Mouse (Mus musculus): Measurements from ENCODE around the gene Ccdc62. TPM values are rescaled to one million over a fixed set of nuclear protein-coding genes. Genes with fewer than 3 reads are reported as not detected.

Gene Ccdc62
- polyA plus RNA-seq, 1 experiment from 2014 or later: 5.0 TPM

DNA sequence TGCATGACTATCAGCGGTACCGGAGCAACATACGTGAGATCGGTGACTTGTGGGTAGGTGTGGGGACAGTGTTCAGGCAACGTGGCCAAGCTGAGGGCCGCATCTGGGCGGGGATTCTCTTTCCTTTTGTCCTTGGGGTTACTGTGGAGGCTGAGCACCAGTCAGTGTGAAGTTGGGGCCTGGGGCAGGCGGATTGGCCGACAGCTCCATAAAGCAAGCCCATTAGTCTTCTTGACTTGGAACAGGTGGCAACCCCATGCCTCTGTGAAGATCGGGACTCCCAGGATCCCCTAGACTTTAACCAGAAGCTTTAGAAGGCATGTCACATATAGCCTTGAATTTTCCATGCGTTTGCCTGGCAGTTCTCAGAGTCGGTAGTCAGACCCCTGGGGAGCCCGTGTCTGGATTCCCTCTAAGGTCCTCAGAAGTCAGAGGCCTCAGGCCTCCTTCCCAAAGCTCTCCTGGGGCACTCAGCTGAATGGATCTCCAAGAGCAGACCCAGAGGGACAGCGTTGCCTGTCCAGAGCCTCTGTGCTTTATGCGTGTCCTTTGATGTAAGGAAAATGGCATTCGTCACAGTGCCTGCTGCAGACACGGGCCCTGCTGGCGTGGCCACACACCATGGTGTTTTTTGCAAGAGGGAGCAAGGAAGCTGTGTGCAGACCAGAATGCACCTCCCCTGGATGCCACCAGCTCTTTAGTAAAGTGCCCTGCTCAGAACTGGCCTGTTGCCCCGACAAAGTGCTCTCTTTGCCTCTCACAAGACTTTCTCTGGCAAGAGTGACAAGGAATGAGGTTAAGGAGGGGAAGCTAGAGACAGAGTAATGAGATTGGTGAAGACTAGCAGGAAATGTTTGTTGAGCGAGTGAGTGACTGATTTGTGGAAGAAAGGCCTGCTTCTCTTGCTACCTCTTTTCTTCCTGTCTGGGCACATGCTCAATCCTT is 59.7 kb downstream of the Ccdc62 start:
- peak overlapping the region; percentile 50; the same call in 1 of the 2 replicates for H3K27ac ChIP-seq (ENCODE audit: low read depth, low read length)
- 0 out of 2 replicates have a peak, but pooled peaks cover 2% of the 10 kb centered on the region for H3K27me3 ChIP-seq (ENCODE audit: control insufficient read depth, insufficient read depth, low read length)
- H3K9ac ChIP-seq (ENCODE audit: low read length): no peak overlapping the region
- ATAC-seq (ENCODE audit: insufficient read depth, low FRiP score, low TSS enrichment): peak; percentile 77
- no peak overlapping the region for H3K4me2 ChIP-seq (ENCODE audit: low read depth)
- peak; percentile 70 for DNase-seq (ENCODE audit: low spot score)
- no peaks in the 10 kb centered on the region for H3K36me3 ChIP-seq (ENCODE audit: control insufficient read depth, insufficient read depth, low read length)
- WGBS: 38% methylated on average over 20 of the region's 20 CpGs
- H3K9me3 ChIP-seq (ENCODE audit: control insufficient read depth, low read length): no peaks in the 10 kb centered on the region
- H3K4me1 ChIP-seq (ENCODE audit: control insufficient read depth, insufficient read depth, low read length): peaks cover 22% of the 10 kb centered on the region
- H3K4me3 ChIP-seq (ENCODE audit: low read depth, low read length): no peak overlapping the region

- H3K9me3 ChIP-seq (ENCODE audit: control insufficient read depth, low read length): no peaks in the 10 kb centered on the region
- H3K4me3 ChIP-seq (ENCODE audit: low read depth, low read length): no peak overlapping the region
- no peak overlapping the region for H3K4me2 ChIP-seq (ENCODE audit: low read depth)
- H3K27me3 ChIP-seq (ENCODE audit: control insufficient read depth, insufficient read depth, low read length): 0 out of 2 replicates have a peak, but pooled peaks cover 2% of the 10 kb centered on the region
- ATAC-seq (ENCODE audit: insufficient read depth, low FRiP score, low TSS enrichment) (no peak), DNase-seq (ENCODE audit: low spot score) (no peak)
- no peaks in the 10 kb centered on the region for H3K36me3 ChIP-seq (ENCODE audit: control insufficient read depth, insufficient read depth, low read length)
- H3K4me1 ChIP-seq (ENCODE audit: control insufficient read depth, insufficient read depth, low read length): peaks cover 22% of the 10 kb centered on the region
- no peak overlapping the region for H3K27ac ChIP-seq (ENCODE audit: low read depth, low read length)
- 82% methylated on average over 6 of the region's 6 CpGs for WGBS
- H3K9ac ChIP-seq (ENCODE audit: low read length): no peak overlapping the region
Observed at GRCm38 (mm10) chr5:123991321-123991720, 60.8 kb downstream of the Ccdc62 start.

DNA sequence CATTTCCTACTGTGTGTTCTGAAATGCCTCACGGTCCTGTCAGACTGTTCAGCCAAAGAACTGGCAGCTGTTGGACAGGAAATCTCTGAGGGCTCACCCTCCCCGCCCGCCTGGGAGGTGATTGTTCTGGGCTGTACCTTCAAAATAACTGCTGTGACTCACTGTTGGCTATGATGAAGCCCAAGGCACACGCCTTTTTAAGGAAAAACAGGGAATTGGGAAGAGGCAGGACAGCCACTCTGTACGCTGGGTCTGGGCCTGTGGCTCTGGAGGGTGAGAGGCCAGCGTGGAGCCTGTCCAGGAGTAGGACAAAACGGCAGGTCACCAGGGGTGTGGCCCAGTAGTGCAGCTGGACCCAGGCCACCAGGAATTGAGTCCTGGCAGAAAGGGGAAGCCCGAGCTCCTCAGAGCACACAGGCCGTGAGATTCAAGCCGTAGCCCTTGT is 61.7 kb downstream of the Ccdc62 start:
- H3K36me3 ChIP-seq (ENCODE audit: control insufficient read depth, insufficient read depth, low read length): no peaks in the 10 kb centered on the region
- no peak overlapping the region for H3K4me2 ChIP-seq (ENCODE audit: low read depth)
- H3K9ac ChIP-seq (ENCODE audit: low read length): no peak overlapping the region
- H3K4me3 ChIP-seq (ENCODE audit: low read depth, low read length): no peak overlapping the region
- DNase-seq (ENCODE audit: low spot score) (no peak), ATAC-seq (ENCODE audit: insufficient read depth, low FRiP score, low TSS enrichment) (no peak)
- WGBS: 79% methylated on average over 10 of the region's 10 CpGs
- H3K9me3 ChIP-seq (ENCODE audit: control insufficient read depth, low read length): no peaks in the 10 kb centered on the region
- peaks cover 22% of the 10 kb centered on the region for H3K4me1 ChIP-seq (ENCODE audit: control insufficient read depth, insufficient read depth, low read length)
- 0 out of 2 replicates have a peak, but pooled peaks cover 2% of the 10 kb centered on the region for H3K27me3 ChIP-seq (ENCODE audit: control insufficient read depth, insufficient read depth, low read length)
- no peak overlapping the region for H3K27ac ChIP-seq (ENCODE audit: low read depth, low read length)

- Histone ChIP-seq H3K9ac (ENCODE audit: low read length) (no peak overlapping the region), H3K27me3 (ENCODE audit: control insufficient read depth, insufficient read depth, low read length) (0 out of 2 replicates have a peak, but pooled peaks cover 2% of the 10 kb centered on the region), H3K4me2 (ENCODE audit: low read depth) (no peak overlapping the region), H3K27ac (ENCODE audit: low read depth, low read length) (no peak overlapping the region), H3K36me3 (ENCODE audit: control insufficient read depth, insufficient read depth, low read length) (no peaks in the 10 kb centered on the region), H3K4me3 (ENCODE audit: low read depth, low read length) (no peak overlapping the region), H3K9me3 (ENCODE audit: control insufficient read depth, low read length) (no peaks in the 10 kb centered on the region), H3K4me1 (ENCODE audit: control insufficient read depth, insufficient read depth, low read length) (peaks cover 22% of the 10 kb centered on the region)
- ATAC-seq (ENCODE audit: insufficient read depth, low FRiP score, low TSS enrichment): no peak
- DNase-seq (ENCODE audit: low spot score): peak; percentile 81
- WGBS: 36% methylated on average over 5 of the region's 5 CpGs
Observed at GRCm38 (mm10) chr5:123992794-123993193, 62.3 kb downstream of the Ccdc62 start.

- H3K4me3 ChIP-seq (ENCODE audit: low read depth, low read length): no peak overlapping the region
- 70% methylated on average over 7 of the region's 7 CpGs for WGBS
- DNase-seq (ENCODE audit: low spot score) (no peak), ATAC-seq (ENCODE audit: insufficient read depth, low FRiP score, low TSS enrichment) (no peak)
- 0 out of 2 replicates have a peak, but pooled peaks cover 2% of the 10 kb centered on the region for H3K27me3 ChIP-seq (ENCODE audit: control insufficient read depth, insufficient read depth, low read length)
- no peak overlapping the region for H3K4me2 ChIP-seq (ENCODE audit: low read depth)
- no peaks in the 10 kb centered on the region for H3K9me3 ChIP-seq (ENCODE audit: control insufficient read depth, low read length)
- no peak overlapping the region for H3K27ac ChIP-seq (ENCODE audit: low read depth, low read length)
- peaks cover 22% of the 10 kb centered on the region for H3K4me1 ChIP-seq (ENCODE audit: control insufficient read depth, insufficient read depth, low read length)
- no peaks in the 10 kb centered on the region for H3K36me3 ChIP-seq (ENCODE audit: control insufficient read depth, insufficient read depth, low read length)
- H3K9ac ChIP-seq (ENCODE audit: low read length): no peak overlapping the region
Observed at GRCm38 (mm10) chr5:123993263-123994036, 63.0 kb downstream of the Ccdc62 start.

- 94% methylated on average over 7 of the region's 7 CpGs for WGBS
- Histone ChIP-seq H3K4me2 (ENCODE audit: low read depth) (no peak overlapping the region), H3K9me3 (ENCODE audit: control insufficient read depth, low read length) (no peaks in the 10 kb centered on the region), H3K27ac (ENCODE audit: low read depth, low read length) (no peak overlapping the region), H3K36me3 (ENCODE audit: control insufficient read depth, insufficient read depth, low read length) (no peaks in the 10 kb centered on the region), H3K4me1 (ENCODE audit: control insufficient read depth, insufficient read depth, low read length) (peaks cover 18% of the 10 kb centered on the region), H3K9ac (ENCODE audit: low read length) (no peak overlapping the region), H3K4me3 (ENCODE audit: low read depth, low read length) (no peak overlapping the region), H3K27me3 (ENCODE audit: control insufficient read depth, insufficient read depth, low read length) (0 out of 2 replicates have a peak, but pooled peaks cover 2% of the 10 kb centered on the region)
- DNase-seq (ENCODE audit: low spot score): no peak
- ATAC-seq (ENCODE audit: insufficient read depth, low FRiP score, low TSS enrichment): no peak
Observed at GRCm38 (mm10) chr5:123994468-123994867, 64.0 kb downstream of the Ccdc62 start.

DNA sequence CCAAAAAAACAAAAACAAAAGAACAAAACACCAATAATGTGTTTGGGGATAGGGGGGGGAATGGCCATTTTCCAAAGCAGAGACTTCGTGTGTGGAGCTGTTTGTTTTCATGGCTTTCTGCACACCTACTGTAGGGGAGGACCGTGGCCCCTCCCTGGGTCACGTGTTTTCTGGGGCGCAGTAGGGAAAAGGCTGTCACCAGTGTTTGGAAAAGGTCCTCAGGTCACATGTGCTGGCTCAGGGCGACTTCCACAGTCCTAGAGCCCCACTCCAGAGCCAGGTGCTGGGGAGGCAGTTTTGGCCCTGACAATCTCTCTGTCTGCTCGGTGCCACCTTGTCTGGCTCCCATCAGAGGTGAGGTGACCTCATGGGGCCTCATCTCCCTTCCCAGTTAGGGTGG is 64.9 kb downstream of the Ccdc62 start:
- DNase-seq (ENCODE audit: low spot score) (no peak), ATAC-seq (ENCODE audit: insufficient read depth, low FRiP score, low TSS enrichment) (no peak)
- H3K4me3 ChIP-seq (ENCODE audit: low read depth, low read length): no peak overlapping the region
- no peaks in the 10 kb centered on the region for H3K9me3 ChIP-seq (ENCODE audit: control insufficient read depth, low read length)
- peaks cover 9% of the 10 kb centered on the region for H3K4me1 ChIP-seq (ENCODE audit: control insufficient read depth, insufficient read depth, low read length)
- H3K9ac ChIP-seq (ENCODE audit: low read length): no peak overlapping the region
- 0 out of 2 replicates have a peak, but pooled peaks cover 2% of the 10 kb centered on the region for H3K27me3 ChIP-seq (ENCODE audit: control insufficient read depth, insufficient read depth, low read length)
- no peak overlapping the region for H3K27ac ChIP-seq (ENCODE audit: low read depth, low read length)
- no peak overlapping the region for H3K4me2 ChIP-seq (ENCODE audit: low read depth)
- WGBS: 75% methylated on average over 6 of the region's 6 CpGs
- H3K36me3 ChIP-seq (ENCODE audit: control insufficient read depth, insufficient read depth, low read length): no peaks in the 10 kb centered on the region

- H3K4me3 ChIP-seq (ENCODE audit: low read depth, low read length): no peak overlapping the region
- no peak overlapping the region for H3K27ac ChIP-seq (ENCODE audit: low read depth, low read length)
- no peak overlapping the region for H3K9ac ChIP-seq (ENCODE audit: low read length)
- no peaks in the 10 kb centered on the region for H3K36me3 ChIP-seq (ENCODE audit: control insufficient read depth, insufficient read depth, low read length)
- H3K27me3 ChIP-seq (ENCODE audit: control insufficient read depth, insufficient read depth, low read length): 0 out of 2 replicates have a peak, but pooled peaks cover 2% of the 10 kb centered on the region
- 91% methylated on average over 10 of the region's 10 CpGs for WGBS
- no peak overlapping the region for H3K4me2 ChIP-seq (ENCODE audit: low read depth)
- peaks cover 3% of the 10 kb centered on the region for H3K4me1 ChIP-seq (ENCODE audit: control insufficient read depth, insufficient read depth, low read length)
- no peak for ATAC-seq (ENCODE audit: insufficient read depth, low FRiP score, low TSS enrichment)
- no peaks in the 10 kb centered on the region for H3K9me3 ChIP-seq (ENCODE audit: control insufficient read depth, low read length)
- DNase-seq (ENCODE audit: low spot score): no peak
Observed at GRCm38 (mm10) chr5:123996194-123996593, 65.7 kb downstream of the Ccdc62 start.
